Comparison of ENCODE assay signal across 9 mouse cellular contexts in the genomic region with DNA sequence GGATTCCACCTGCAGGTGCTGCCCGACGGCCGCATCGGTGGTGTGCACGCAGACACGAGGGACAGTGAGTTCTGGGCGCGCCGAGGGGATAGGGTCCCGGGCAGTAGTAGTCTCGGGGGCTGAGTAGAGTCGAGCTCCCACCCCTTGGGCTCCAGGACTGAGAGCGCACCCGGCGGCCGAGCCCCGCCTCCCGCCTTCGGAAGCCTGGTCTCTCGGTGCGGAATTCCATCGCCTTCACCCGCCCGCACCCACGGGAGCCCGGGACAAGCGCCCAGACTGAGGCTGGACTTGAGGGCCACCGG. TPM values are rescaled to one million over a fixed set of nuclear protein-coding genes. Genes with fewer than 3 reads are reported as not detected.
DNase-seq lines count a peak whose midpoint lies in the region; ATAC-seq and TF ChIP-seq lines count a peak whose summit lies in the region.
"Had no signal": no experiment of that assay in that cellular context is flagged by ENCODE, and none has a peak within 500 bp of the region (broad histone marks: within the 10 kb centered on the region; RNA-seq: fewer than 3 reads in every experiment).

No protein-coding gene starts in this region.

- peak overlapping the region; percentile 23 for H3K4me3 ChIP-seq in embryonic facial prominence, embryonic 15.5 days (replicated peaks)
- H3K4me3 ChIP-seq in hindbrain, postnatal 0 days (ENCODE audit: low read length): peak overlapping the region; percentile 22
- H3K4me3 ChIP-seq in neural tube, embryonic 13.5 days: peak overlapping the region; percentile 25

- peak overlapping the region; percentile 39 for H3K4me2 ChIP-seq in embryonic facial prominence, embryonic 15.5 days (replicated peaks)
- H3K4me2 ChIP-seq in hindbrain, postnatal 0 days (ENCODE audit: low read depth, low read length): peak overlapping the region; percentile 18
- peak overlapping the region; percentile 35 for H3K4me2 ChIP-seq in neural tube, embryonic 13.5 days

- no peak for ATAC-seq in embryonic facial prominence, embryonic 15.5 days (ENCODE audit: insufficient number of reproducible peaks, low FRiP score, low TSS enrichment, low read depth)
- no peak for ATAC-seq in hindbrain, postnatal 0 days
- no peak for ATAC-seq in neural tube, embryonic 13.5 days (ENCODE audit: low read depth)

- H3K9ac ChIP-seq in embryonic facial prominence, embryonic 15.5 days: no peak overlapping the region
- H3K9ac ChIP-seq in hindbrain, postnatal 0 days (replicated peaks; ENCODE audit: low read length): no peak overlapping the region
- no peak overlapping the region for H3K9ac ChIP-seq in neural tube, embryonic 13.5 days

- H3K27ac ChIP-seq in embryonic facial prominence, embryonic 15.5 days (replicated peaks): no peak overlapping the region
- H3K27ac ChIP-seq in hindbrain, postnatal 0 days: no peak overlapping the region
- H3K27ac ChIP-seq in neural tube, embryonic 13.5 days (replicated peaks): no peak overlapping the region

- DNase-seq in kidney, postnatal 14 days: peak; percentile 4
- DNase-seq in kidney, adult 11 months: no peak
- DNase-seq in hindbrain, postnatal 0 days (ENCODE audit: low spot score): no peak
- no peak for DNase-seq in layer of hippocampus, adult 18-20 months (ENCODE audit: low spot score in 2 of 2)
- DNase-seq in cerebellum, adult 11 months: no peak

- TF ChIP-seq CTCF in hindbrain, postnatal 0 days (IDR thresholded peaks at IDR 0.05; ENCODE audit: low read depth): no peak

- H3K9me3 ChIP-seq in embryonic facial prominence, embryonic 15.5 days (replicated peaks): no peaks in the 10 kb centered on the region
- no peaks in the 10 kb centered on the region for H3K9me3 ChIP-seq in hindbrain, postnatal 0 days (ENCODE audit: low read length)
- no peaks in the 10 kb centered on the region for H3K9me3 ChIP-seq in neural tube, embryonic 13.5 days

- H3K4me1 ChIP-seq in embryonic facial prominence, embryonic 15.5 days: peaks cover 14% of the 10 kb centered on the region
- H3K4me1 ChIP-seq in hindbrain, postnatal 0 days (ENCODE audit: insufficient read depth, low read length): peaks cover 3% of the 10 kb centered on the region; the same call in 1 of the 2 replicates
- peaks cover 15% of the 10 kb centered on the region for H3K4me1 ChIP-seq in neural tube, embryonic 13.5 days (replicated peaks)

- WGBS in embryonic facial prominence, embryonic 15.5 days: 3% methylated on average over 28 of the region's 28 CpGs
- under 1% methylated on average over 28 of the region's 28 CpGs for WGBS in hindbrain, postnatal 0 days
- under 1% methylated on average over 28 of the region's 28 CpGs for WGBS in neural tube, embryonic 13.5 days

- peaks cover 72% of the 10 kb centered on the region for H3K27me3 ChIP-seq in embryonic facial prominence, embryonic 15.5 days
- H3K27me3 ChIP-seq in hindbrain, postnatal 0 days (ENCODE audit: insufficient read depth, low read length): peaks cover 51% of the 10 kb centered on the region
- peaks cover 86% of the 10 kb centered on the region for H3K27me3 ChIP-seq in neural tube, embryonic 13.5 days

- no peaks in the 10 kb centered on the region for H3K36me3 ChIP-seq in embryonic facial prominence, embryonic 15.5 days
- no peaks in the 10 kb centered on the region for H3K36me3 ChIP-seq in hindbrain, postnatal 0 days (ENCODE audit: insufficient read depth, low read length)
- no peaks in the 10 kb centered on the region for H3K36me3 ChIP-seq in neural tube, embryonic 13.5 days

RNA-seq across cellular contexts. Expression of gene Fgf4, which starts 14.6 kb away (rescaled TPM):
- polyA plus RNA-seq in embryonic facial prominence, embryonic 15.5 days (2015; fragmentation: Nextera tagmentation; extraction: Ambion mirVana): 0.42 and 0.65 TPM in 2 replicates
- total RNA-seq in hindbrain, postnatal 0 days (2014; rRNA removed): not detected in 2 replicates
- not detected in 2 replicates for polyA plus RNA-seq in hindbrain, postnatal 0 days (2015; fragmentation: Nextera tagmentation; extraction: Ambion mirVana)
- not detected in 2 replicates for polyA plus RNA-seq in neural tube, embryonic 13.5 days (2015; fragmentation: Nextera tagmentation; extraction: Ambion mirVana)
- not detected for total RNA-seq in layer of hippocampus, adult 18-20 months (2021)
- polyA plus RNA-seq: gonadal fat pad, adult 2 months; liver, embryonic 16.5 days had no signal

RNA-seq across cellular contexts. Expression of gene Fgf3, which starts 23.8 kb away (rescaled TPM):
- 0.24 and 1.1 TPM in 2 replicates for polyA plus RNA-seq in embryonic facial prominence, embryonic 15.5 days (2015; fragmentation: Nextera tagmentation; extraction: Ambion mirVana)
- total RNA-seq in hindbrain, postnatal 0 days (2014; rRNA removed): 30.0 and 34.4 TPM in 2 replicates
- polyA plus RNA-seq in hindbrain, postnatal 0 days (2015; fragmentation: Nextera tagmentation; extraction: Ambion mirVana): 9.9 and 11.5 TPM in 2 replicates
- polyA plus RNA-seq in neural tube, embryonic 13.5 days (2015; fragmentation: Nextera tagmentation; extraction: Ambion mirVana): 1.1 and 1.2 TPM in 2 replicates
- total RNA-seq in layer of hippocampus, adult 18-20 months (2021): not detected
- polyA plus RNA-seq: gonadal fat pad, adult 2 months had no signal

RNA-seq across cellular contexts. Expression of gene Fgf15, which starts 34.6 kb away (rescaled TPM):
- 1.00 and 1.6 TPM in 2 replicates for polyA plus RNA-seq in embryonic facial prominence, embryonic 15.5 days (2015; fragmentation: Nextera tagmentation; extraction: Ambion mirVana)
- total RNA-seq in hindbrain, postnatal 0 days (2014; rRNA removed): 9.9 and 11.3 TPM in 2 replicates
- polyA plus RNA-seq in hindbrain, postnatal 0 days (2015; fragmentation: Nextera tagmentation; extraction: Ambion mirVana): 9.1 and 9.4 TPM in 2 replicates
- polyA plus RNA-seq in neural tube, embryonic 13.5 days (2015; fragmentation: Nextera tagmentation; extraction: Ambion mirVana): 27.4 and 29.1 TPM in 2 replicates
- total RNA-seq in layer of hippocampus, adult 18-20 months (2021): not detected
- polyA plus RNA-seq: liver, embryonic 16.5 days had no signal

RNA-seq across cellular contexts. Expression of gene LTO1, which starts 53.2 kb away (rescaled TPM):
- 26.6 and 29.5 TPM in 2 replicates for polyA plus RNA-seq in embryonic facial prominence, embryonic 15.5 days (2015; fragmentation: Nextera tagmentation; extraction: Ambion mirVana)
- total RNA-seq in hindbrain, postnatal 0 days (2014; rRNA removed): 22.6 and 25.9 TPM in 2 replicates
- polyA plus RNA-seq in hindbrain, postnatal 0 days (2015; fragmentation: Nextera tagmentation; extraction: Ambion mirVana): 19.3 and 22.4 TPM in 2 replicates
- polyA plus RNA-seq in neural tube, embryonic 13.5 days (2015; fragmentation: Nextera tagmentation; extraction: Ambion mirVana): 33.8 and 36.3 TPM in 2 replicates
- total RNA-seq in layer of hippocampus, adult 18-20 months (2021): 10 to 100 TPM; 25.6 to 27.2 TPM
